Mouse (Mus musculus): Measurements from ENCODE around the gene Gm49630.
"Not testable (repeated sequence)": the region's sequence is repeated elsewhere in the genome, so short reads cannot be mapped to it uniquely, and the experiment has no call there.

Gm49630 gene

DNA sequence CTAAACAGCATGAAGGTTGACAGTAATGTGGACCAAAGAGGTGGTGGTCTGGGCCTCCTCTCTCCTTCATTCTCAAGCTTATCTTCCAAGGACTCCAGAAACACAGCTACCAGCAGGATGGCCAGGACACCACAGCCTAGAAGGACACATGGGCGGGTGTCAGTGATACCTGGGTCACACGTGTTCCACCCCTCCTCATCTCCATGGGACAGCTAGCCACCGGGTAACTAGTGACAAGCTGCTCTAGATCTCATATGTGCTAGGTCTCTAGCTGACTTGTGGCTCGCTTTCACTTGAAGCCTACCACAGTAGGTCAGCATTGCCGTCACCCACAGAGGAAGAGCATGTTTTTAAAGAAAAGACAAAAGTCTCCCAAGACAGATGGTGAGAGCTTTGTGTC is at the start of gene Gm49630:
TSS of gene Gm49630 (minus strand) at position 101 of the 400 bp plus-strand sequence.
- not testable (repeated sequence) for DNase-seq

DNA sequence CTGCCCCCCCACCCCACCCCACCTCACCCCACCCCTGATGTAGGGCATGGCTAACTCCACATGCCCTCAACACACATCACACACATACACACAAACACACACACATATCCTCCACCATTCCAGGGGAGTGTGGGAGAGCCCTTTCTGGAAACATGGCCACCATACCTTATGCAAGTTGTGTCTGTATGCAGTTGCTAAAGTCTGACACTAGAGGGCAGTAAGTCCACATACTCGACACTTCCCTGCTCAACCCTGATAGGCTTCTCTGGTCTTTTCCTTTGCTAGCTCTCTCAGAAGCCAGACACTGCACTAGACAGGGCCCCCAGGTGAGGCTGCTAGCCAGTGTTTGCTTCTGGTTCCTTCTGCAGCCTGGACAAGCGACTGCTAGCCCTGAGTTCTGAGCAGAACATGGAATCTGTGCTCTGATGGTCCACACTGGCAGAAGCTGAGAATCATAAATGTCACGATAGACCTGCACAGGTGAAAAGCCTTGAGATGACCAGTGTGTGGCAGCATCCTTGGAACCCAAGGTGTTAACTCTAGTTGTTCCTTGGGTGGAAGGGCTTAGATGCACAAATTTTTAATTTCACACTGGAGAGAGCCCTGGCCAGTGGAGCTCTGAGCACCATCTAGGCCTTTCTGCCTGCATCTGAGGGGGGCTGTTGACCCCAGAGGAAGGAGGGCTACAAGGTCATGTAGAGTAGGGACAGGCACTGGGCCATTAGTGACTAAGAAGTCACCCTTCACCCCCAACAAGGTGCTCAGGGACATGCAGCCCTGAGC is 48.6 kb upstream of the Gm49630 start:
- peak; percentile 9 for DNase-seq

DNA sequence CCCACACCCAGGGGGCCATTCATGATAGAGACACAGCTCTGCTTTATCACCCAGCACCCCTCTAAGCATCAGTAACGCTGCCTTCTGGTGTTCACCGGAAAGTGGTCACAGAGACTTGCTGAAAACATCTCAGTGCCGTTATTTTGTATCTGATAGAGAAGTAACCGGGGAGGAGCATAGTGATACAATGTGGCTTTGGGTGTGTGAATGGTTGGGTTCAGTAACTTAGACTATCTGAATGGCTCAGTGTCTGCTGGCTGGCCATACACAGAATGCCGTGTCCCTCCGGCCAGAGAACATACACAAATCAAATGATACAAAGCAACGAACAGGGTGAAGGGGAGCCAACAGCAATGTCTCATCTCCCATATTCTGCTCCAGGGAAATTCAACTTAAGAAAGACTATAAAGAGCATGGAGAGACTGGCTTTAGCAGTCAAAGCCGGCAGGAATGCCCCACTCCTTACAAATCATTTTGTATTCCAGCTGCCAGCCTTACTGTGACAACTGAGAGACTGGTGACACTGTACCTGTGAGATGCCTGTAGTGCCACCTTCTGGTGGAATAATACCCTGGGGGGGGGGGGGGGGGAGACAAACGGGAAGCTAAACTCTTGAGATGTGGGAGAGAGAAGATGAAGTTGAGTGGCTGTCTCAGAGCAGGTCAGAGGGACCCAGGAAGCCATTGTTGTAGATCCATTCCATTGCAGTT is 43.0 kb upstream of the Gm49630 start:
- DNase-seq: peak; percentile 13

DNA sequence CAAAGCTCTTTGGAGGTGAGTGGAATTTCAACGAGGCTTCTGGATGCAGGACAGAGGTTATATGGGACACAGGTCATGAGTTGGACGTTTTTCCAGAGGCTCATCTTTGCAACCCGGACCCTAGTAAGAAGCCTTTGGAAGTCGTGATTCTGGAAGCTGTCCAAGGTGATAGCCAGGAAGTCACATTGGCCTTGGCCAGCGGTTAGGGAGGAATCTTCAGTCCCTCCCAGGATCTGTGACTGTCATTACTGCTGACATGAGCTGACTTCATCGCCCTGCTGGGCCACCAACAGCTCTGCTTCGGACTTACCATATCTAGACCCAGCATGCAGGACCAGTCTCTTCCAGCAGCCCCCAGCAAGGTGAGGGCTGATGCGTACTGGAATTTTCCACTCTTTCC is 41.6 kb upstream of the Gm49630 start:
- not testable (repeated sequence) for DNase-seq

DNA sequence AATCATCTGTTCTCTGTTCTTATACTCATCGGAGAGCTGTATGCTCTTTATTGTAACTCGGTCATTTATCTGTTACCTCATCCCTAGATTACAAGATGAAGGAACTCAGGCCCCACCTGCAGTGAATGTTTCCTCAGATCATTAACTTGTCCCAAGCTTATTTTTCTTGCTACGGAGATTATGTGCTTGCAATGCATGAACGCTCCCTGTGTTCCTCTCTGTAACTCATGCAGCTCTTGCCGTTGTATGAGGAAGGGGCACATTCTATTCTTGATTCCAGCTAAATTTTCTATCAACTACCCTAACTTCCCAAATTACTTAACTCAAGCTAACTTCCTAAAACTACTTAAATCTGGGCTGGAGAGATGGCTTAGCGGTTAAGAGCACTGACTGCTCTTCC is 28.0 kb upstream of the Gm49630 start:
- DNase-seq: not testable (repeated sequence)

DNA sequence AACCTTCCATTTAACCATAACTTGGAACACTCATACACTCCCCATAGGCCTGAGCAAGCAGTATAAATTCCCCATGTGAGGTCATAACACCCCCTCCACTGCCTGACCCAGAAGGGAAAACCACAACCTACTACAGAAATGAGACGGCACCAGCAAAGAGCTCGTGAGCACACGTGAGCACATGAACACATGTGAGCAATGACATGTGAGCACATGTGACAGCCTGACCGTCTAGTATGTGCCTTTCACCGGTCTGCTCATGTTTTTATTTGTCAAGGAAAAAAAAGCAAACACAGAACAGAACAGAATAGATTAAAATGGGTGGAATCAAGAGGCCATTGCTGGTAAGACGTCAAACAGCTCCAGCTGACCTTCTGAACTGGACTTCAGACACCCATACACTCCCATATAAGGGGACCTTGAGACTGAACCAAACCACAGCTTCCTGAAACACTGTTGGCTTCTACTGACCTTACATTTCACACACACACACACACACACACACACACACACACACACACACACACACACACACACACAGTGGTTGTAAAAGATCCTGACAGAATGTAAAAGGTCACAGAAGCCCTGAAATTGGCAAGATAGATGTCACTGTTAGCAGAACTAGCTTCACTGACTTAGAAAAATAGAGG is 26.5 kb upstream of the Gm49630 start:
- not testable (repeated sequence) for DNase-seq

DNA sequence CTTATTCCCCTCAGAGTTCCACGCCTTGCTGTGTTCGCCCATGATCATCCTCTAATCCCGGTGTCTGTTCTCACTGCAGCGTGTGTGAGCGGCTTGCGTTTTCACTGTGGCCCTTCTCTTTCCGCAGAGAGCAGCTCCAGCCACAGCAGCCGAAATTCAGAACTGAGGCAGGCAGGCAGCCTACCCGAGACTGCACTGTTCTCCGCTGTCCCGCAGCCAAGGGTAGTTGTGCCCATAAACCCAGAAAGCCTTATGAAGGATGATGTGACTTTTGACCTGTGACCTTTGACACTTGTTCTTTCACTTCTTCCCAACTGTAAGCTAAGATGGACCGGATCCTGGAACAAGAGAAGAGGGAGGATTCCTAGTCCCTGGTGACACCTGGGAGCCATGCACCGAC is 25.3 kb upstream of the Gm49630 start:
- DNase-seq: not testable (repeated sequence)

DNA sequence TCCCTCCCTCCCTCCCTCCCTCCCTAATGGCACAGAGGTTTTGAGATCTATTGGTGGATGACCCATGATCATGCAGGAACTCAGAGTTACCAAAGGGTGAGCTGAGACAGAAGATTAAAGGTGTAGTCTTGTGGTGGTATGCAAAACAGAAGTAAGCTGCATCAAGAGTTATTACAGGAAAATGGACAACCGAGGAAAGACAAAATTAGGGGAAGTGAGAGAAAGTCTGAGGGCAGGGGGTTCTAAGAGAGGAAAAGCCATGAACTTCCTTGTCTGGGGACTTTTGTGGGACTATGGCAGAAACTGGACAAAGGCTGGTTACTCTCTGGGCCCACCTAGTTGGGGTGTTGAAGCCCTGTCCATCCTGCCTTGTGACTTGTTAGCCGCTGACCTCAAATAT is 24.5 kb upstream of the Gm49630 start:
- DNase-seq: not testable (repeated sequence)

DNA sequence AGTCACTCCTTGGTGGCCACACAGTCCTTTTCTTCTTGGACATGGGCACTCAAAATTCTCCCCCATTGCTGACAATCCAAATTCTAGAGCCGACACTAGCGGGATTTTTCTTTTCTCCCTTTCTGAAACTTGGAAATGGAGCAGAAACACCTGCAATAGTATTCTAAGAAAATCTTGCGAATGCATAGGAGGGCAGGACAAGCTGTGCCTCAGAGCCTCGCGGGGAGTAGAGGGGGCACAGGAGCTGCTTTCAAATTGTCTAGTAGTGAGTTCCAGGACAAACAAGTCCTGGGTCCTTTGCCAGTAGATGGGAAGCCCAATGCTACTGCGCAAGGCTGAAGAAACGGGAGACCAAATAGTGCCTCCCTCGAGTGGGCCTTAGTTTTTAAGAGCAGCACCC is 23.9 kb upstream of the Gm49630 start:
- not testable (repeated sequence) for DNase-seq

DNA sequence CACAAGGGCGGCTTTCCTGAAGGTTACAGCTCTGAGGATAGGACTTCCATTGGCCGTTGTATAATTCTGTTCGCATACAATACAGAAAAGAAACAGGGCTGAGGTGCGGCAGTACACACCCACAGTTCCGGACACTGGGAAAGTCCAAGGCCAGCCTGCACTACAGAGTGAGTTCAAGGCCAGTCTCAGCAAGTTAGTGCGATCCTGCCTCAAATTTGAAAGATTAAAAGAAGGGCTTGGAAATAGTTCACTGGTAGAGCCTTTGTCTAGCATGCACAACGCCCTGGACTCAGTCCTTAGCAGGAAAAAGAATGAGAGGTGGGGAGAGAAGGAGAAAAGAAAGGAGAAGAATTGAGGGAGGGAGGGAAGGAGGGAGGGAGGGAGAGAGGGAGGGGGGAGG is 23.3 kb upstream of the Gm49630 start:
- DNase-seq: not testable (repeated sequence)

DNA sequence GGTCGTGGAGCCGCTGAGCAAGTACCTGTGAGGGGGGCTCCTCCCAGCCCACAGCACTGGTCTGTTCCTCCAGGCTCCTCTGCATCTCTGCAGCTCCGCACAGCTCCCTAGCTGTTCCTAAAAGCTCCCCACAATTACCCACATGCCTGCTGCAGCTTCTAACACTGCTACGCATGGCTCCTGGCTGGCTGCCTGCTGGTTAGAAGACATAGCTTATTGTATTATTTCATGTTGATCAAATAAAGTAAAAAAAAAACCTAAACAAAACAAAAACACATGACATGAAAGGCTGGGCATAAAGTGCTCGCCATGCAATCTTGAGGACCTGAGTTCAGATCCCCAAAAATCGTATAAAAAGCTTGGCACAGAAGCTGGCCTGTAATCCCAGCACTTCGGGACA is 18.1 kb upstream of the Gm49630 start:
- DNase-seq: not testable (repeated sequence)

DNA sequence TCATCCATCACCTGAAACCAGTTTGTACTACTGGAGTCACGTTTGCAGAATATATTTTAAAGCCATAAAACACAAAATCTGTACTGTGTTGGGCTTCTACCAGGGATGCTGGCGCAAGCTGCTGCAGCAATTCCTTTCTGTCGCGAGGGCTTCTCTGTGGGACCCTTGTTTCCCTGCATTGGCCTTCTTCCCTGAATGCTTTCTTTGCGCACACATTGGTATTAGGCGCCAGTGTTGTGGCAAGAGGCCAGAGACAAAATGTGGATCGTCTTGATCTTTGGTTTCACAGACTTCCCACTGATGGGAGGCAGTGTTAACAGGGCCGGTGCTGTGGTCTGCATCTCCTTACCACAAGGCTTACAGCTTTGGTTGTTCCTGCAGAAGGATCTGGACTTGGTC is 17.2 kb upstream of the Gm49630 start:
- DNase-seq: not testable (repeated sequence)

DNA sequence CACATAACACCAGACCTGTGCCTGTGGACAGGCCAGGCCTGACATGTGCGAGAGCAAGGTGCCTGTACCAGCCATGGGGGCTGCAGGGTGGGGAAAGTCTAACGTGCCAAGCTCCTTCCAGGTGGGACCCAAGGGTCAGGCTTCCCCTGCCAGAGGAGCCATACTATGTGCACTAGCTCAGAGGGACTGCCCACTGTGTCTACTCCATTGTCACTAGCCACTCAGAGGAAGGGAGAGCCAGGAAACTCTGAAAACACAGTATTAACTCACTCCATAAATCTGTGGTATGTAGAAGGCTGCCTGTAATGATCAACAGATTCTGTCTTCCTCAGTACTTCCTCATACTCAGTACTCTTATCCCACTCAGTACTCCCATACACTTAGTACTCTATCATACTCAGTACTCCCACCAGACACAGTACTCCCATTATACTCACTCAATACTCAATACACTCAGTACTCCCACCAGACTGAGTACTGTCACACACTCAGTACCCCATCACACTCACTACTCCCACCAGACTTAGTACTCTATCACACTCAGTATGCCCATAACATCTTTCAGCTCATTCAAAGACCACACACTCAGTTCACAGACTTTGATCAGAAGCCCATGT is 16.7 kb upstream of the Gm49630 start:
- not testable (repeated sequence) for DNase-seq

DNA sequence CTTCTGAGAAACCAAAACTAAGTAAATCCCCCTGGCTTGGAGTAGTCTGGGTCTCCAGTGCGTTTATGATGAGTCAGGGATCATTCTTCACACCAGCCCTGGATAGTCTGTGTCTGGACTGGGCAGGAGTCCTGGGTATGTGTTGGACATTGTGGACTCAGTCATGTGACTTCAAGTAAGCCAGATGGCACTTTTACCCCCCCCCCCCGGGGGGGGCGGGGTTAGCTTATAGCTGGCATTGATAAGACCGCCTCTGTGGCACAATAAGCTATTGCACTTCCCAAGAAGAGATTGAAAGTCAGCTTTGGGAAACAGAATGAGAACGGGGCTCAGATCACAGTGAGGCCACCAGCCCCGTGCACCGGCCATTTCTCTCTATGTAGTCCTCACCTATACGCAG is 14.2 kb upstream of the Gm49630 start:
- DNase-seq: not testable (repeated sequence)

DNA sequence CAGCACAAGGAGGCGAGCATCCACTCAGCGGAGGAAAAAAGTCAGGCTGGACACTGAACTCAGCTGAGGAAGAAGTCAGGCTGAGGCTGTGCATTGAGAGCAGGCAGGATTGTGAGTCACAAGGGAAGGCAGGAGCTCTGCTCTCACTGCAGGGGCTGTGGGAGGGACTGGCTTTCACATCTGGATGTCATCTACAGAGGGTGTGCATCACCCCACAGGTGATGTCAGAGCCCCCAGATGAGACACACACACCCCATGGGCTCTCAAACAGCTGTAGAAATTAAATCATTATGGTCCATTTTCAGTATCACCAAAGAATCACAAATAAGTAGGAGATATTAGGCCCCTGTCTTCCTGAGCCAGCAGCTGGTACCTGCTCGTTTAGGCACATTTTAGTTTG is 13.6 kb upstream of the Gm49630 start, which contains the start of gene Unc93a2:
TSS of gene Unc93a2 (minus strand) at position 101 of the 400 bp plus-strand sequence.
- DNase-seq: not testable (repeated sequence)

DNA sequence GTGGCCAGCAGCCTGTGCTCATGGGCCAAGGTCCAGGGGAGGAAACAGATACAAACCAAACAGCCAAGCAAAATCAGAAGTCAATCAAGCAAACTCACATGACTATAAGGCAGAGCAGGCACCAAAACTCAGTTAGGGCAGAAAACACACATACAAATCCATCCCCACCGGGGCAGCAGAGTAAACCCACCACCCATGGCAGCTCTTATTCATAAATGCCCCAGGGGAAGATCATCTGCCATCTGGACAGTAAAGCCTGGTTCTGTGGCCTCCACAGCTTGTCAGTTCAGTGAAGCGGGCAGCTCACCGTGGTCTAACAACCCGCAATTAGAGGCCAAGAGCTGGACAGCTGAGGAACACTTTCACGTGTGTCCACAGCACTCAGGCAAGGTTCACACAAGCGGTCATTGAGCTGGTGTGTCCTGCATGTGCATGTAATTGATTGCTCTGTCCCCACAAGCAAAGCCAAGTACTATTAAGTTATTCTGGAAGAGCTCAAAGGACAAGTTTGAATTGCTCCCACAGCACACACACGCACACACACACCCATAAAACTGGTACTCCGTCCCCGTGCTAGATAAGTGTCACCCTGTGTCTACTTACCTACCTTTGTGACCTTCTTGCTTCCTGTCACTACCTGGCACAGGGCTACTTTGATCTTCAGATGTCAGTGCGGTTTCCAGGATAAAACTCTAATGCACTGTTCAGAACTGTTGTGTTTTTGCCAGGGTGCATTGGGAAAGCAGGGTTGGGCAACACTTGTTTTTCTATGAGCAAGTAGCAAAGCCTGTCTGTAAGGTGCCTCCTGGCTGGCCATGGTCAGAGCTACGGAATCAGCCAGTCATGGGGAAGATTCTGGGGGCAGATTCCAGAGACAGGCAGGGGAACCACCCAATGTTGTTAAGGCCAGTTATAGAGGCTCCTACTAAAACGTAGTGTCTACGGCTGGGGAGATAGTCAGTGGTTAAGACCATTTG is 11.7 kb upstream of the Gm49630 start:
- DNase-seq: not testable (repeated sequence)

DNA sequence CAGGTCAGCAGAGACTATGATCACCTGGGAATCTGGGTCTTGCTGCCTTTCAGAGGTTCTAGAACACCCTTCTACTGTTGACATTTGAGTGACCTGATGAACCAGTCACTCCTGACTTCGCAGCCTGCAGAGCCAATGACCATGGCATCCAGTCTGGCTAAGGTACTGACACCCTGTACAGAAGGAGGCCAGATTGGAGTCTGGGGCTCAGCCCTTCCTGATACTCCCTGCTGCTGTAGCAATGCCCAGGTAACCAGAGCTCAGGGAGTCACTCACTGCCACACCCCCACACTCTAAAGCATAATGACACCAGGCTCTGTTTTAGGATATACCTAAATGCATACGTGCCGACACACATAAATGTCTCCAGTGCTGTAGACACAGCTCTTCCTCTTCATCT is 10.9 kb upstream of the Gm49630 start:
- DNase-seq: not testable (repeated sequence)

DNA sequence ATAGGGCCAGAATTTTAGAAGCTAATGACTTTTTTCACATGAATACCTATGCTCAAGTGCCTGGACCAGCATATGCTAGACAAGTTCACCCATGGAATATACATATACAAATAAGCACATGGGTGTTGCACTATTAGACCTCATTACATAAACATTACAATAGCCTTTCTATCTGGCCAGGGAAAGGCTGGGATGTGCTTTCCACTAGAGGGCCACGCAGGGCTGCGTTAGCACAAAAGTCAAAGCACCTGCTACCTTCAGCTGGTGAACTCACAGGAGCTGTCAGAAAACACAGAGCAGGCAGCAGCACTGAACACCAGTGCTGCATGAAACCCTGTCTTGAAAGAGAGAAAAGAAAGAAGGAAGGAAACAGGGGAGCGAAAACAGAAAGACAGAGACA is 6.1 kb upstream of the Gm49630 start:
- DNase-seq: not testable (repeated sequence)

DNA sequence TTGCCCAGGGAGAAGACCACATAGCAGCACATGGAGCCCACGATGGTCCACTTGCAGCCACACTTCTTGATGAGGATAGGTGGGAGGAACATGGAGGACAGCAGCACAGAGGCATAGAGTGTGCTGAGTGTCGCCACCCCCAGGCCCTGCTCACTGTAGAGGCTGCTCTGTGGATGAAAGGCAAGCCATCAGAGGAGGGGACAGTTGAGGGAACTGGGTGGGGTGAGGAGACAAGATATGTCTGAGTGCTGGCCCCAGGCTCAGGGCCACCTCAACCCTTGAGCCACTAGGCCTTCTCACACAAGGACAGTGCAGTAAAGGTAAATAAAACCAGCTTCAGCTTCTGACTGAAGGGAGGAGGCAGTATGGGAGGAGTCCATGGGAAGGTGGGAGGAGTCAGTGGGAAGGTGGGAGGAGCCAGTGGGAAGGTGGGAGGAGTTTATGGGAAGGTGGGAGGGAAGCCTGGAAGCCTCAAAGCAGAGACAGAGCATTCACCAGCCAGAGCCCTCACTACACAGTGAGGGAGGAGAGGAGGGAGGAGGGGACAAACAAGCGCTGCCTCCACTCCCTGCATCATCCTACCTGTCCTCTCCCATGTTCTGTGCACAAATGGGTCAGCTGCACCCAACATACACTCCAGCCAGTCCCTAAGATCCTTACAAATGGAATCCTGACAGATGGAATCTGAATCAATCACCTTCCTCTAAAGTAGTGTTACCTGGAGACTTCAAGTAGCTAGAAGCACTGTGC is 5.3 kb upstream of the Gm49630 start:
- DNase-seq: not testable (repeated sequence)

DNA sequence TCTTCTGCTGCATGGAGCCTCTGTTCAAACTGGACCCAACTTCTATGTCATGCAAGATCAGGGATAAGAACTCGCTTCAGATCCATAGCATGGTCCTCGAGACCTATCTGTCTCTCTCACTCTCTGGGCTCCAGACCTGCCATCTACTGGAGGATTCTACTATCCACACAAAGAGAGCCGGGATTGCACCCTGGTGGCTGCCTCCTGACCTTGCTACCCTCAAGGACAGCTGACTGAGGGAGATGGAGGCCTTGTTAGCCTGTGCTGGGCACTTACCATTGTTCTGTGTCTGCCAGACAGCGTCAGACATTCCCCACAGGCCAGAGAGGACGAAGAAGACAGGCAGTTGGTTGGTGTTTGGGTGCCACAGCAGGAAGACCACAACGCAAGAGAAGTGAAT is 2.4 kb downstream of the Gm49630 start:
- not testable (repeated sequence) for DNase-seq
